Mouse (Mus musculus) heart, adult 18-20 months (tissue): ENCODE measurements around the gene Trappc6a. TPM values are rescaled to one million over a fixed set of nuclear protein-coding genes. Genes with fewer than 3 reads are reported as not detected.
A peak's percentile ranks its signal among the peaks of the same experiment; 100 is the strongest.

Experiments
- DNase-seq, 2 experiments: peaks; one replicate each; pipeline ENCODE4 v3.0.0; 2021 to 2022; ENCODE audit warnings: mixed read lengths in 1 of 2
- long read RNA-seq, 2 experiments: library from polyadenylated mRNA; stranded (forward); transcript quantifications; one replicate each; pipeline ENCODE4 v2.0.0; 2021
- total RNA-seq, 2 experiments: library from RNA; stranded (reverse); gene quantifications; 2 replicates each; pipeline ENCODE4 v1.2.3; 2021

Trappc6a gene
- 10 to 100 TPM; 44.3 to 45.3 TPM for total RNA-seq
- long read RNA-seq, experiment 1, transcript Trappc6a-201 (6 exons, 785 nt): major isoform, 34 of 41 reads
- long read RNA-seq, experiment 1, partial matches to known transcripts: 0 of 41 reads
- long read RNA-seq, experiment 1, other reads (novel, unspliced or antisense): 5 of 41 reads
- long read RNA-seq, experiment 2, transcript Trappc6a-201 (6 exons, 785 nt): major isoform, 22 of 30 reads
- long read RNA-seq, experiment 2, partial matches to known transcripts: 0 of 30 reads
- long read RNA-seq, experiment 2, other reads (novel, unspliced or antisense): 5 of 30 reads

DNA sequence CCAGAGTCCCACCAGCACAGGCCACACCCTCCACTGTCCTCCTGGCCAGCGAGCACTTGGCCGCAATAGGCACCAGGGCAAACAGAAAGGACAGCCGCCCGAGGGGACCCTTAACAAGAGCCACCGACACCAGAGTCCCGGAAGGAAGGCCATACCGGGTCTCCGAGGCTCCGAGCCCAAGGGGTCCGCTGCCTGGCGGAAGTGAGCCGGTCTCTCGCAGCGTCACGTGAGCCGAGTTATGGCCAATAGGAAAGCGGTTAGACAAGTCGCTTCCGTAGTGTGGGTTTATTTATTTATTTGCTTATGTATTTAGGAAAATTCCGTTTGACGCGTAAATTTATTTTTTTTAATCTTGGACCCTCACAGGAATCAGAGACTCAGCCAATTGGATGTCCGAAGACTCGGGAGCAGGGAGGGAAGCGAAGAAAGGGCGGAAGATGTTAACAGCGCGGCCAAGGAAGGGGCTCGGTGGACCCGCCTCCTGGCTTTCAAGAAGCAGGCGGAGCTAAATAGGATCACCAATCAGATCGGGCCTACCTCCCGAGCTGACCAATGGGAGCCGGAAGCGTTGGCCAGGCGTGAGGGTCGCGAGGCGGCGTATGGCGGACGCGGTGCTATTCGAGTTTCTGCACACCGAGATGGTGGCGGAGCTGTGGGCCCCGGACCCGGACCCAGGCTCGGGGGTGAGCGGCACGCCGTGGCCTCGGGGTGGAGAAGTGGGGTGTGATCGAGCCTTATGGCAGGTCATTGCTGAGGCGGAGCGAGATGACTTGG lies at the start of gene Trappc6a, which contains the start of gene Bloc1s3:
TSS of gene Trappc6a (plus strand) at position 246 of the 774 bp plus-strand sequence.
TSS of gene Bloc1s3 (minus strand) at position 218 of the 774 bp plus-strand sequence.
- peak; percentile 96 for DNase-seq

DNA sequence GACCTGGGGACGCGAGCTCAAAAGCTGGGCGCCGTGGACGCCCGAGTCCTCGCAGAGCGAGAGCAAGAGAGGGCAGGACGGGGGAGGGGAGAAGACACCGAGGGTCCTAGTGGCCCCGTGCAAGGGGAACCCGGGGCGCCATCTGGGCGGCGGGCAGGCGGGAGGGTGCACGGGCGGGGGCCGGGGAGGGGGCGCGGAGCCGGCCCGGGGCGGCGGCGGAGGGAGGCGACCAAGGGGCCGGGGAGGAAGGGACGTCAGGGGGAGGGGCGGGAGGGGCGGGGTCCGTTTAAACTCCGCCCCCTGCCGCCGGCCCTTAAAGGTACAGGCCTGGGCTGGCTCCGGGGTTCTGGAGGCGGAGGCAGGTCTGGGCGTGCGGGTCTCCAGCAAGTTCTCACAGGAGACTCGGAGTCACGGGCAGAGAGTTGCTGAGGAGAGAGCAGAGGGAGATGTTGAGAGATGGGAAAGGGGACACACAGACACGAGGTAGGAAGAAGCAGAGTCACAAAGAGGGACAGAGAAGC lies 49.5 kb upstream of the Trappc6a start, which contains the start of gene Mark4:
TSS of gene Mark4 (minus strand) at position 231 of the 521 bp plus-strand sequence.
- peak; percentile 85 to 86 for DNase-seq

DNA sequence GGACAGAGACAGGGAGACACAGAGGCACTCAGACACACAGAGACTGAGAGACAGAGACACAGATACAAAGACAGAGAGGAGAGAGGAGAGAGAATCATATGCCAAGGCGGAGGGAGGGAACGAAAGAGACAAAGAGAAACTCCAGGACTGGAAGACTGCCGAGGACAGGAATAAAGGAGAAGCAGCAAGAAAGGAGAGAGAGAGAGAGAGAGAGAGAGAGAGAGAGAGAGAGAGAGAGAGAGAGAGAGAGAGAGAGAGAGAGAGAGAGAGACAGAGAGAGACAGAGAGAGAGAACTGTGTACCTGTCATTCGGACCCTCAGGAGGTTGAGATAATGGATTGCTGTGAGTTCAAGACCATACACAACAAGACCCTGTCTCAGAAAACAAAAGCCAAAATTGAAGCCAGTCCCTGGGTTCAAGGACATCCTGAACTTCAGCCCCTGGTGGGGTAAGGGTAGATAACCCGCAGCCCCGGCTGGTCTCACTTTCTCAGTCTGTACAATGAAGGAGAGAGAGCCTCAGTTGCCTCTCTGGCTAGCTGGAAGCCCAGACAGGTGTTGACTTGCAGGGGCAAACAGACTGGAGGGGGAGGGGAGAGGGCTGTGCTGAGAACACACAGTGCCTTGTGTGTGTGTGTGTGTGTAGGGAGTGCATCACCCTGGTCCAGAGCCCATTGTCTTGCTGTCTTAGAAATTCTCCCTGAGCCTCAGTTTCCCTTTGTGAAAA lies 48.9 kb upstream of the Trappc6a start:
- DNase-seq: no peak

DNA sequence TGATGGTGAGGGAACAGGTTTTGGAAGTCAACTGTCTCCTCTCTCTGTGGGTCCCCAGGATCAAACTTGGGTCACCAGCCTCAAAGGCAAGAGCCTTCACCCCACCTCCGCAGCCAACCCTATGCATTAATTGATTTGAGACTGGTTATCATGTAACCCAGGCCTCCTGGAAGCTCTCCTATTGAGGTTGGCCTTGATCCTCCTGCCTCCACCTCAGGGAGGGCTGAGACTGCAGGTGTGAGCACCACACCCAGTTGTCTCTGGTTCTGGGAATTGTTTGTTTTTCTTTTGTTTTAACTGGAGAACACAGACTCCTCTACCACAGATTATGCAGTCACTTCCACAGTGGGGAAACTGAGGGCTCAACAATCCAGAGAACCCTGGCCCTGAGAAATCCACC lies 47.7 kb upstream of the Trappc6a start:
- no peak for DNase-seq

DNA sequence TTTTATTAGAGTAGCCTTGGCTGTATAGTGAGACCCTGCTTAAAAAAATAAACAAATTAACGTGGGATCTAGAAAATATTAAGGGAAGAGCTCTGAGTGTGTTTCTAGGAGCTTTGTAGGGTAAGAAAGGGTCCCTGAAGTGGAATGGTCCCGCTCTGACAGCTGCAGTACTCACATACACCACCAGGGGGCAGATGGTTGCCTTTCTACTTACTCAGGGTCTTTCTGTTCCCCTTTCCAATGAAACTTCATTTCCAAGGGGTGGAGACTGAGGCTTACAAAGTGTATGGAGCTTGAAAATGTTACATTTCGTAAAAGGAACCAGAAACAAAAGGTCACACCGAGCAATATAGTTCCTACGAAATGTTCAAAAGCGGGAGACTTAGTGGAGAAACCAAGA lies 46.7 kb upstream of the Trappc6a start:
- DNase-seq: peak; percentile 76 to 92

DNA sequence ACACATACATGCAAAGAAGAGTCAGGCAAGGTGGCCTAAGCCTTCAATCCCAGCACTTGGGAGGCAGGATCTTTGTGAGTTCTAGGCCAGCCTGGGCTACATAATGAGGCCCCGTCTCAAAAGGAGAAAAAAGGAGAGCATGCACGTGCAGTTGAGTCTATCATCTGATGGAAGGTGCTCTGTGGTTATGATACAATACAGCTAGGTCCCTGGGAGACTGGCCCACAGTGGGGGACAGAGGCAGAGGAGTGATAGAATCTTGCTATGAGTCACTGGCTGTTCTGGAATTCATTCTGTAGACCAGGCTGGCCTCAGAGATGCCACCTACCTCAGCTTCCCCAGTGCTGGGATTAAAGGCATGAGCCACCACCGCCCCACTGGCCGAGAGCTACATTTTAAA lies 45.8 kb upstream of the Trappc6a start:
- DNase-seq: no peak

DNA sequence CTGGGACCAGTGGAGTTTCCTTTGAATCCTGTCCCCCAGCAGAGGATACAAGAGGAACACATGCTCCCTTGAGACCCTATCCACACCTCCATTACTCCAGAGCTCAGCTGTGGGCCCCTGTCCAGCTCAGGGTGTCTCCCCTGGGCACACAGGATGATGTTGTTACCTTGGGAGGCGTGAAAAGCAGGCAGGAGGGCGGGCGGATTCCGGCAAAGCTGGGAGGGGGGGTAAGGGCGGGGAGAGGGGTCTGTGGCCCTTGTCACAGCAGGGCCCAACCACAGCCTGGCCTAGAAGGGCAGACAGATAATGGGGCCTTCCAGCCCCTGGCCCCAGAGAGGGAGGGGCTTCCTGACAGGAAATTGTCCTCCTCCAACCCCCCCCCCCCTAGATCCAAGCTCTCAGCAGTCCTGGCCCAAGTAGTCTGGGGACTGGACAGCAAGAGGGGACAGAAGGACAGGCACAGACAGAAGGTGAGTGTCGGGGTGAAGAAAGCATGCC lies 45.3 kb upstream of the Trappc6a start, which contains the start of gene Exoc3l2:
TSS of gene Exoc3l2 (plus strand) at position 448 of the 498 bp plus-strand sequence.
- no peak for DNase-seq

DNA sequence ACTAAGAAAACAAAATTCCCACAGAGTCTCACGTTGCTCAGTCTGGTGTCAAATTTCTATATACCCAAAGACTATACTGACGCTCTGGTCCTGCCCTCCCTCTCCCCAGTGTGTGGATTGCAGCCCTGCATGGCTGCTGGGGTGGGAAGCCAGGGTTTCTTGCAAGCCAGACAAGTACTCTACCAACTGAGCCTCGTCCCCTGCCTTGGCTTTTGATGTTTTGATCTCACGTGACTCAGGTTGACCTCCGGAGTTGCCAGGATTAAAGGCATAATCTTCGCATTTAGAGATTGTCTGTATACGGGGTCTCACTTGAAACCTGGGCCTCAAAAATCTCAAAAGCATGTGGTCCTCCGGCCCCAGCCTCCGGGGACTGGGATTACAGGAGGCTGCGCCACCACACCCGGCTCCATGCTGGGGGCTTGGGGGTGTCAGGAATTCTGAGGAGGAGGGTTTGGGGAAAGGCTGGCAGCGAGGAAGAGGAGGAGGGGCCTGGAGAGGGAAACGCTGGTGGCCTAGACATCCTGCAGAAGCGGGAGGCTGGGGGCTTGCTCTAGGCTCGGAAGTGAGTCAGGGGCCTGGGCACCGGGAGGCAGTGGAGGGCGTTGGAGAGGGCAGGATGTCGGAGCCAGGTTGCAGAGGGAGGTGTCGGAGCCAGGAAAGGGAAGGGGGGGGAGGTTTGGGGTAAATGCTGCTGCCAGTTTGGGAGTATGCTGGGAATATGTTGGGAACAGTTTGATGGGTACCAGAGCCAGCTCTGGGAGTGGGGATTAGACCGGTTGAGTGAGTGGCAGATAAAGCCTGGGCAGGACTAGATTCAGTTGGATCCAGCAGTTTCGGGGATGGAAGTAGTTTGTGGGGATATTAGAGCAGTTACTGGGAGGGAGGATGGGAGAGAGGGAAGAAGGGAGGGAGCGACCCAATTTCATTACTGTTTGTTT lies 43.6 kb upstream of the Trappc6a start:
- no peak for DNase-seq

DNA sequence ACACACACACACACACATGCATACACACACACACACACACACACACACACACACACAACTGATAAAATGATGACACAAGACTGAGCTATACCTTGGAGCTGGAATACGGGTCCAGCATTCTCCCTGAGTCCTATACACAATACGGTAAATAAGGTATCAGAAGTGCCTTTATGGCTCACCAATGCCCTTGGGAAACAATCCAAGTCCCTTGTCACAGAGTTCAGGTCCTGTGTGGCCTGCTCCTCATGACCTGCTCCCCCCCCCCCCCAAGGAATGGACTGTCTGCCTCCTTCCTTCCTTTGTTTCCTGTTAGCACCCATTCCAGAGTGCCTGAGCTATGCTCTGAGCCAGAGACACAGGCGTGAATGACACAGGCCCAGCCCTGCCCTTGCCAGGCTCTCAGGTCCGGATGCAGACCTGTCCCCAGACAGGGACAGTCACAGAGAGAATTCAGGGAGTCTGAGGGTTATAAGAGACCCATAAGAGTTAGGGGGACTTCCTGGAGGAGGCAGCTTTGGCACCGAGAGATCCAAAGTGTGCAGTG lies 41.5 kb upstream of the Trappc6a start:
- no peak for DNase-seq

DNA sequence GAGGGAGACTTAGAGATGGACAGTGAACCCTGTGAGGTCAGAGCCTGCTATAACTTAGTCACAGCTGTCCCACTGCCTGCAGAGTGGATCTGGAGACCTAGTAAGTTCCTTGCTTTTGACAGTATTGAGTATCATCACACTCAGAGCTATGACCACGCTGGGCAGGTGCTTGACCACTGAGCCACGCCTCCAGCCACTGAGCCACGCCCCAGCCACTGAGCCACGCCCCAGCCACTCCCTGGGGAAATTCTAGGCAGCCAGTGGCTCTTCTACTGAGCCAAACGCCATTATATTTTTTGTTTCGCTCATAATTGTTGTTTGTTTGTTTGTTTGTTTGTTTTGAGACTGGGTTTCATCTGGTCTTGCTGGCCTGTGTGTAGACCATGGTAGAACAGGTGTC lies 40.6 kb upstream of the Trappc6a start:
- DNase-seq: no peak

DNA sequence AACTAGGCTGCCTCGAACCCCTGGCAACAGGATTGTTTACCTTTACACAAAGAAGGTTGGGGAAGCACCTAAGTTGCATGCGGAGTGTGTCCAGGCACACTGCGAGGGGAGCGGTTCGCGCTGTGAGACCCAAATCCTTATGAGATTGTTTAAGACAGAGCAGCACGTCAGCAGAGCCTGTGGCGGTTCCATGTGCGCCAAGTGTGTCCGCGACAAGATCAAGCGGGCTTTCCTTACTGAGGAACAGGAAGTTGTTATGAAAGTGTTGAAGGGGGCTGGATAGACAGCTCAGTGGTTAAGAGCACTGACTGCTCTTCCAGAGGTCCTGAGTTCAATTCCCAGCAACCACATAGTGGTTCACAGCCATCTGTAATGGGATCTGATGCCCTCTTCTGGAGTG lies 39.9 kb upstream of the Trappc6a start:
- DNase-seq: no peak

DNA sequence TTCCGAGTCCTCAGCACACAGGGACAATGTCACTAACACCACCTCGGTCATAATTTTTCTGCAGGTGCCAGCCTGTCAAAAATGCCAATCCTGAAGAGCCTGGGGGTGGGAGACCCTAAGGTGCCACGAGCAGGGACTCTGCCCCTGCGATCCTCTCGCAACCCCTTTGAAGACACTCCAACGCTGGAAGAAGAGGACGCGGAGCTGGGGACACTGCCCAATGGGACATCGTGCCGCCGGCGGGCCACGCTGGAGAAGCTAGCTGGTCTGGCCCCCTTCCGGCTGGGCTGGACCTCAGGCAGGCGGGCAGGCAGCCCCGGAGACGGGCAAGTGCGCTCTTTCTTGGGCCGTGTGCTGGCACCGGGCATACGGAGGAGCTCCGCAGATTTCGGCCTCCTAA lies 38.8 kb upstream of the Trappc6a start:
- no peak for DNase-seq

DNA sequence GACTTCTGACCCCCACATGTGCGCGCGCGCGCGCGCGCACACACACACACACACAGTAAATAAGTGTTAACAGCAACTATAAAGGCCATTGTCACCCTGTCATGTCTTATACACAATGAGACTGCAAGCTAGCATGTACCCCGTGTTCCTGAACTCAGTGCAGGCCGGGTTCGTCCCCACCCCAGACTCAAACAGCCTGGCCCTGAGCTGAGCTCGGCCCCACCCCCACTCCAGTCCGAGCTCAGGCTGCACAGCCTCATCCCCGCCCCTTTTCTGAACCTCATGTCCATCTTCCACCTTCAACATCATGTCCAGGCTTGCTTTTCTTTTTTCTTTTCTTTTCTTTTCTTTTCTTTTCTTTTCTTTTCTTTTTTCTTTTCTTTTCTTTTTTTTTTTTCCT lies 37.9 kb upstream of the Trappc6a start:
- no peak for DNase-seq

DNA sequence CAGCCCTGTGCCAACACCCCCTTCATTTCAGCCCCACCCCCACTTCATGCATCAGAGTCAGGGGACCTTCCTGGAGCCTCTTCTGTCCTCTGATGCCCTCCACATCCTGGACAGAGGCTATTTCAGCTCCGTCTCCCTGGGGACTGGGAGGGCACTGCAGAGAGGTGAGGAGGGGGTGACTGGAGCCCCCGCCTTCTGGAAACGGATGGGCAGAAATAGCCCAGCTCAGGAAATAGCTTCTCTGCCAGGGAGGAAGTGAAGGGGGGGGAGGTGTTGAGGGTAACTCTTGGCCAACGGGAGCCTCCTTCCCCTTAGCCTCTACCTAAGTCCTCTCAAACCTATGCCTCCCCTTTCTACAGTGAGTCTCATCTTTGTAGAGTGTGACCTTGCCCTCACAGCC lies 35.8 kb upstream of the Trappc6a start:
- DNase-seq: peak in 1 of 2 experiments; percentile 53

DNA sequence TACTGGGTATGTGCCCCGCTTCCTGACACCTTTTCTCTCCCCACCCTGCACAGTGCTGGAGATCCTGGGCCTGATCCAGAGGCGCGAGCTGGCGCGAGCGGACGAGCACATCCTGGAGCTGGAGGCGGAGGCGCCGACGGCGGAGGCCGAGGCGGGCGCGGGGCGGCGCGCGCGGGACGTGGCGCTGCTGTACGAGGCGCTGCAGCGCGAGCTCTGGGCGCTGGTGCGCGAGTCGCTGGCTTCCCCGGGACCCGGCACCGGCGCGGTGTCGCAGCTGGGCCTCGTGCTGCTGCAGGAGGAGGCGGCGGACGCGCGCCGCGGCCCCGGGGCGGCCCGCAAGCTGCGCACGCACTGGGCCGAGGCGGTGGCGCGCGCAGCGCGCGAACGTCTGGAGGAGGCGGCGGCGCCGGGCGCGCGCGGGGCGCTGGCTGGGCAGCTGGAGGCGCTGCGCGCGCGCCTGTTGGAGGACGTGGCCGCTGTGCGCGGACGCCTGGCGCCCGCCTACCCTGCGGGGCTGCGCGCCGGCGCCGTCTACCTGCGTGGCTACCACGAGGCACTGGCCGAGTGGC lies 34.2 kb upstream of the Trappc6a start:
- DNase-seq: peak; percentile 67 to 82

DNA sequence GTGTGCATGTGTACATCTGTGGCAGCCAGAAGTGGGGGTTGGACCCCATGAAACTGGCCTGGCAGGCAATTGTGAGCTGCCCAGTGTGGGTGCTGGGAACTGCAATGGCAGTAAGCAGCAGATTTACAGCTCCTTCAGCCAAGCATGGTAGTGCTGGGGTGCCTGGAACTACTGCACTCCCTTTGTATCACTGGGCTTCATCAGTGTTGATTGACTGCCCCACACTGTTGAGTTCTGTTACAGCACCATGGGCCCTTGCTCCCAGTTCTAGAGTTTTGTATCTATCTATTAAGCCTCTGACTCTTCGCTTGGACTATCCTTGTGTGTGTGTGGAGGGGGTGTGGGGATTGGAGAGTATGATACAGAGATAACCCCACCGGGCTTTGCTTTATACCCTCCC lies 31.1 kb upstream of the Trappc6a start:
- no peak for DNase-seq

DNA sequence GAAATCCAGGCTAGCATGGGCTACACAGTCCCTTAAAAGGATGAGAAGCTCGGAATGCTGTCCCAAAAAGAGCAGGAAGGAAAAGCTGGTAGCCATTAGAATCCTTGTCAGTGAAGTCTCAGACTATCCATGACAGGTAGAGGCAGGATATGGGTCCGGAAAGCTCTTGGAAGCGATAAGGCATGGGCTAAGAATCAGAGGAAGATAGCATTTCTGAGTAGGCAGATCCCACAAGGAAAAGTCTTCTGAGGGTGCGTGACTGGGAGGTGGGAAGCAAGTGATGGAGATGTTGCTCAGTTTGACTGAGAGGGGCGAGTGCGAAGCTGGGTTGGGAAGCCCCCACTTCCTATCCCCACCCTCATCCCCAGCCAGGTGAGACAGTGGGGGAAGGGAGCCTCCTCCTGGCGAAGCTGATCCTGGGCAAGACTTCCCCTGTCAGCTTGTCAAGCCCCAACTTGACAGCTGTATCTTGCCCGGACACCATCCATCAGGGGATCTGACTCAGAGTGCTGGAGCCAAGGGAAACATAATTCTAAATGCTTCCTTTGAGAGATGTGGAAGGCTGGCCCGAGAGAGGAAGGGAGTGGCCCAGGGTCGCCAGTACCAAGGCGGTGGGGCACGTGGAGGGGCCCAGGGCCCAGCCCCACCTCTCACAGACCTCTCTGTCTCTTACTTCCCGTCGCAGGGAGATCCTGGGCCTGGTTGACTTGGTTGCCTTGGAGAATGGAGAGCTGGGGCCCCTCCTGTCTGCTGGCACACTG lies 30.4 kb upstream of the Trappc6a start:
- no peak for DNase-seq

DNA sequence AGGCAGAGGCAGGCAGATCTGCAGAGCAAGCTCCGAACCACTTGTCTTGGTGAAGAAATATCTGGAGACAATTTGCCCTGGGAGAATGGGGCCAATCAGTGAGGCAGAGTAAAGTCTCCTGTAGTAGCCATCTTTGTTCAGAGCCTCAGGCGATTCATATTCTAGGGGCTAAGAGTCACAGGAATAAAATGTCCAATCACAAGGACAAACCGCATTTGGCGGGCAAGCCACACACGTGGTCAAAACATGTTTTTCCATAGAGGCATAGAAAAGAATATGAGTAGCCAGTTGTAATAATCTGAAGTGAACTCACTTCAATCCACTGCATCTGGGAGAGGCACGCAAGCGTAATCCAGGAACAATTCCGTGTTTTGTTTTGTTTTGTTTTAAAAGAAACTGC lies 24.9 kb upstream of the Trappc6a start:
- no peak for DNase-seq

DNA sequence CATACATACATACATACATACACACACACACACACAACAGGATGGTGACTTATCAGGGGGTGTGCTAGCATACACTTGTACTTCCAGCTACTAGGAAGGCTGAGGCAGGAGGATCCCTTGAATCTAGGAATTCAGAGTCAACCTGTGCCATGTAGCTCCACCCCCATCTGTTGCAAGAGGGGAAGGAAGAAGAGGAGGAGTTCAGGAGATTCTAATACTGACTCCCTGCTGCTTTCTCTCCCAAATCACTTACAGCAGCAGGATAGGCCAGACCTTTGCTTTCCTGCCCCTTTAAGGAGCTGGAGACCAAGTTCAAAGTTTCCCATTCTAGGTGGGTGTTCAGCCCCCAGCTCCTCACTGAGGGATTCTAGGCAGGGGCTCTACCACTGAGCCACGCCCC lies 22.7 kb upstream of the Trappc6a start:
- DNase-seq: no peak

DNA sequence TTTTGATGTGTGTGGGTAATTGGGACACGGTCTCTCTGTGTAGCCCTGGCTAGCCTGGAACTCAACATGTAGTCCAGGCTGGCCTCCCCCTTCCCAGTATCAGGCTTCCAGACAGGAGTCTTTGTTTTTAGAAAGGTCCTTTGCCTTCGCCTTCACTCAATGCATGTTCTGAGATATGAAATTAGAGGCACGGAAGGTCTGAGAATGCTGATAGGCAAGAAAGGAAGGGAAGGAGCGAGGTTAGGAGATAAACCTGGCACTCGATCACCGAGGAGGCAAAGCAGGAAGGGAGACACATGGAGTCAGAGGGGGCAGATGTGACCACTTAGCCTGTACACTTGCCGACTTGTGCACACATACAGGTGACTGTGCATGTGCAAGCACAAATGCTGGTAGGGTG lies 21.6 kb upstream of the Trappc6a start:
- no peak for DNase-seq
